Mouse (Mus musculus) central nervous system, embryonic 14 days (tissue): Measurements from ENCODE around the gene Avpr1a. TPM values are rescaled to one million over a fixed set of nuclear protein-coding genes. Genes with fewer than 3 reads are reported as not detected.

Experiments
- polyA plus RNA-seq: library from polyadenylated mRNA; depleted of rRNA; stranded (reverse); fragments of >200 nt; gene quantifications from 2 replicates; pipeline ENCODE4 v1.2.3, GENCODE M21; 2012; rRNA removed

Gene Avpr1a
- 0.80 and 1.0 TPM in 2 replicates for polyA plus RNA-seq

GRCm38 (mm10) chr10:122447861-122448716, at the start of gene Avpr1a:
TSS of gene Avpr1a (plus strand) at chr10:122448499.

Other genes starting within 250 kb of the Avpr1a start
- 6.8 and 7.3 TPM in 2 replicates for gene Ppm1h, start 230.3 kb downstream of the Avpr1a start, polyA plus RNA-seq